Mouse (Mus musculus): ENCODE results near the gene Slc38a2. TPM values are rescaled to one million over a fixed set of nuclear protein-coding genes. Genes with fewer than 3 reads are reported as not detected.

Slc38a2 gene
- polyA plus RNA-seq, 1 experiment from 2014 or later, result 125 TPM

DNA sequence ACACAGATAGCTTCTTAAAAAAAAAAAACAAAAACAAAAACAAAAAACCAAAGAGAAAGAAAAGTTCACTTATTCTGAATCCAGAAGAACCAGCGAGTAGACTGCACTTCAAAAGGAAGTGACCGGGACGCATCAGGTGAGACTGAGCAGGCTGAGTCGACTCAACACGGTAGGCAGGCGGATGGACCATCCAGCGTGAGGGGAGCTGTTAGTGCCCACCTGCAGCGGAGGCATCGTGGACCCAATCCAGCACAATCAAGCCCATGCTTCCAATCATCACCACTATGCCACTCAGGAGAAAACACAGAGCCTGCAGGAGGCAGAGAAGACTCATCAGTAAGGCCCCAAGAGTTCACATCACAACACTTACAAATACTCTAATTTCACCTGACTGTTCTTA lies 9.6 kb downstream of the Slc38a2 start:
- Histone ChIP-seq H3K9ac (no peak overlapping the region), H3K36me3 (replicated peaks) (peaks cover 63% of the 10 kb centered on the region), H3K27ac (no peak overlapping the region), H3K4me3 (no peak overlapping the region), H3K27me3 (replicated peaks) (no peaks in the 10 kb centered on the region), H3K9me3 (no peaks in the 10 kb centered on the region), H3K4me1 (peaks cover 10% of the 10 kb centered on the region), H3K4me2 (no peak overlapping the region)
- no peak for ATAC-seq (replicated peaks)
- 91% methylated on average over 9 of the region's 9 CpGs for WGBS

DNA sequence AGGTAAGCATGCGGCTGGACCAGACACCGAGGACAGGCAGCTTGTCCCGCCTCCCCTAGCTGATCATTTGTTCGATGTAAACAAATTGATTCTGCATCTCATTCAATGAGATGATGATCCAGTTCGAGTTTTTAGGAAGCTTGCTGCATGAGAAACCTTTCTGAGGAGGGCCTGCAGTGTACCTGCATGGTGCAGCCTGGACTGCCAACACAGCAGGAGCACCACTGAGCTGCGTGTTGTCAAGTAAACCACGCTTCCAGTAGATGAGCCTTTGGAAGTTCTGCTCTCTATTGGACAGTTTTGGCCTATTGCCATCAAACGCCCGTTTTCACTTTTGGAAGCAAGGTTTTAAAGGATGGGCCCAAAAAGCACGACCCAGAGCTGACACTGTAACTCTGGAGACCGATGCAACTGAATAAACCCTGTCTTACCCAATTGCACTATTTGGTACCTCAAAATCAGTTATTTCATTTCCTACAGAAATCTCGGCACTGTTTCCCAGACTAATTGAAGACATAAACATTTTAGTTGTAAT lies 10.7 kb downstream of the Slc38a2 start:
- H3K4me1 ChIP-seq, result 0 out of 2 replicates have a peak, but pooled peaks cover 4% of the 10 kb centered on the region
- peaks cover 52% of the 10 kb centered on the region for H3K36me3 ChIP-seq (replicated peaks)
- ATAC-seq (replicated peaks), result no peak
- no peak overlapping the region for H3K27ac ChIP-seq
- no peak overlapping the region for H3K4me3 ChIP-seq
- H3K9ac ChIP-seq, result no peak overlapping the region
- no peaks in the 10 kb centered on the region for H3K9me3 ChIP-seq
- 88% methylated on average over 12 of the region's 12 CpGs for WGBS
- no peaks in the 10 kb centered on the region for H3K27me3 ChIP-seq (replicated peaks)
- H3K4me2 ChIP-seq, result no peak overlapping the region

DNA sequence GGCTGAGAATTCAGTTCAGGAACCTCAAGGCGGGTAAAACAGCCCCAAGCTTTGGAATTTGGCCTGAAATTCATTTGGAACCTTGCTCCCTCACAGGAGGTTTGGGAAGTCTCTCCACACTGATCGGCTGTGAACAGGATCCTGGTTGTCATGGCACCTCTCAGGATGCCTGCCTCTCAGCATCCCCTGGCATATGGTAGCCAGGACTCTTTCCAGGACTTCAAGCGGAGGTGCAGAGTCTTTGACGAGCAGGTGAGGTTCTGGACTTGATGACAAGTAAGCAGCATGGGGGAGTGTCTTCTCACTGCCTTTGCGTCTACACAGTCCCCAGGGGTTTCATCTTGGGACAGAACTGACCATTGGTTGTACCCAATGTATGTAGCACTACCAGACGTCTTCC lies 11.5 kb downstream of the Slc38a2 start:
- Histone ChIP-seq H3K36me3 (replicated peaks) (peaks cover 46% of the 10 kb centered on the region), H3K9me3 (no peaks in the 10 kb centered on the region), H3K27me3 (replicated peaks) (no peaks in the 10 kb centered on the region), H3K4me1 (0 out of 2 replicates have a peak, but pooled peaks cover 4% of the 10 kb centered on the region), H3K4me2 (no peak overlapping the region), H3K27ac (no peak overlapping the region), H3K9ac (no peak overlapping the region), H3K4me3 (no peak overlapping the region)
- no peak for ATAC-seq (replicated peaks)
- WGBS, result 84% methylated on average over 6 of the region's 6 CpGs

- no peak for ATAC-seq (replicated peaks)
- no peaks in the 10 kb centered on the region for H3K9me3 ChIP-seq
- H3K4me3 ChIP-seq, result no peak overlapping the region
- H3K36me3 ChIP-seq (replicated peaks), result peaks cover 39% of the 10 kb centered on the region
- 0 out of 2 replicates have a peak, but pooled peaks cover 4% of the 10 kb centered on the region for H3K4me1 ChIP-seq
- no peaks in the 10 kb centered on the region for H3K27me3 ChIP-seq (replicated peaks)
- no peak overlapping the region for H3K4me2 ChIP-seq
- no peak overlapping the region for H3K27ac ChIP-seq
- 69% methylated on average over 1 of the region's 1 CpGs for WGBS
- no peak overlapping the region for H3K9ac ChIP-seq
Measured at GRCm38 (mm10) chr15:96687366-96687765, 12.2 kb downstream of the Slc38a2 start.

DNA sequence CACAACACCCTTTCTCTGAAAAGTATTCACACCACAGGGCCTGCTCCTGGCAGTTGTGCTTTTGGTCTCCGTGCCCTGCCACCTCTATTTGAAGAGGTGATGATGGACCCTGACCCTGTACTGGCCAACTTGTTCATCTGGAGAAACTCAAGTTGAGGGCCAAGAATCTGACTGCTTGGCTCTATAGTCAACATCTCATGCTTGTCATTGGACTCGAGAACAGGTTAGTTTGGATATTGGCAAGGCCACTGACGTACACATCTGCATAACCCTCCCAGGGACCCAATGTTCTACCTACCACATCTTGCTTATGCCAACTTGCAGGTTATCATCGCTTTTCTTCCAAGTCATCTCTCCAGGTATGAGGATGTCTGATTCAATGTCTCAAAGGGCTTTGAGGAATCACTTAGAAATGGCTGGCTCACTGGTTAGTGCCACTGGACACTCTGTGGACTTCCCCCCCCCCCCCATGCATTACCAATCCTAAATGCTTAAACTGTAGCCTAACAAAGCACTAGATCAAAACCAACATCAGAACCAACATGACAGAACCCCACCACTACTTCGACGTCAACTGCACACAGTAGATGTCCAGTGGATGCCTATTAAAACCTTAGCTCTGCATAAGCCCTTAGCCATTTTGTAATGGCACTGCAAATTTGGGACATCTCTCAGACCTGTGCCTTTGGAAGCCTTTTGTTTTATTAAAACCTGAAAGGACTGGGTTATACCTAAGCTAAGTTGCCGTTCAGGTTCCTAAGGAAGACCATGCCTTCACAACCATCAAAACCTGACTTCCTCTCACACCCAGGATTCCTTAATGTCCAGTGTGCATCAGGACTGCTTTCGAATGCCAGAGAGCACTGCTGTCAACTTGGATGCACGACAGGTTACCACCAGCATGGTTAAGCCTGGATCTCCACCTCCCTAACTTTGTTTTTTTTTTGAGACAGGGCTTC lies 13.1 kb downstream of the Slc38a2 start:
- H3K4me2 ChIP-seq, result no peak overlapping the region

GRCm38 (mm10) chr15:96685273-96685672 lies 14.3 kb downstream of the Slc38a2 start:
- H3K9ac ChIP-seq, result no peak overlapping the region
- 0 out of 2 replicates have a peak, but pooled peaks cover 4% of the 10 kb centered on the region for H3K4me1 ChIP-seq
- H3K36me3 ChIP-seq (replicated peaks), result peaks cover 20% of the 10 kb centered on the region
- no peak overlapping the region for H3K4me3 ChIP-seq
- no peaks in the 10 kb centered on the region for H3K9me3 ChIP-seq
- ATAC-seq (replicated peaks), result no peak
- H3K4me2 ChIP-seq, result no peak overlapping the region
- H3K27me3 ChIP-seq (replicated peaks), result no peaks in the 10 kb centered on the region
- no peak overlapping the region for H3K27ac ChIP-seq
- WGBS, result 73% methylated on average over 6 of the region's 6 CpGs

More for the DNA sequence above, 13.1 kb downstream of the Slc38a2 start:
- no peaks in the 10 kb centered on the region for H3K9me3 ChIP-seq
- H3K4me1 ChIP-seq, result 0 out of 2 replicates have a peak, but pooled peaks cover 4% of the 10 kb centered on the region
- H3K36me3 ChIP-seq (replicated peaks), result peaks cover 31% of the 10 kb centered on the region
- no peak overlapping the region for H3K9ac ChIP-seq
- 83% methylated on average over 9 of the region's 9 CpGs for WGBS
- no peak overlapping the region for H3K27ac ChIP-seq
- ATAC-seq (replicated peaks), result no peak
- no peaks in the 10 kb centered on the region for H3K27me3 ChIP-seq (replicated peaks)
- H3K4me3 ChIP-seq, result no peak overlapping the region

DNA sequence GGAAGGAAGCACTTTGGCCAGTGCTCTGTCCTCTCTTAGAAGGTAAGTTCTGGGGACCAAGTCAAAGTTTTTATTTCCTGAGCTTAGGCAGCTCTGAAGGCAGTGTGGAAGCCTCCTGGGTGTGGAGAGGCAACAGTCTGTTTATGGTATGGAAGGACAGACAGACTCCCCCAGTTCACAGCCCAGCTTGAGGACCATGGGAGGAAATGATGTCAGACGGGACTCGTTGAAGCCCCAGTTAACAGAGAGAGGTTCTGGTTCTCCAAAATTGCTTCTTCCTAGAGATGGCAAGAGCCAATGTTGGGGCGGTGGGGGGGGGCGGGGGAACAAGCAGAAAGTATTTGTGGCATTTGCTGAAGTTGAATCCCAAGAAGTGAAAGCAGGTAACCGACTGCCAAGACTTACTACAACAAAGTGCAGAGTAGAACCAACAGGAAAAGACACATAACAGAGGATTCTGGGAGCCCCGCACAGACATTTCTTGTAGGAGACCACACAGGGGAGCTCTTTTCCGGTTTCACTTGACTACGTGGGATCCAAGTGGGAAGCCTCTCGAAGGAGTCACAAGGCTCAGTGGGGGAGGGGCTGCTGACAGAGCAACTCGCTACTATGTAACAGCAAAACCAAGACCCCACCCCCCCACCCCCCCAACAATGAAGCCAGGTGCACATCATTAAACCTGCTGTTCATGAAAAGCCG lies 15.2 kb downstream of the Slc38a2 start:
- Histone ChIP-seq H3K27ac (no peak overlapping the region), H3K4me2 (no peak overlapping the region), H3K36me3 (replicated peaks) (peaks cover 14% of the 10 kb centered on the region; the same call in 1 of the 2 replicates), H3K4me3 (no peak overlapping the region), H3K9ac (no peak overlapping the region), H3K9me3 (no peaks in the 10 kb centered on the region), H3K4me1 (0 out of 2 replicates have a peak, but pooled peaks cover 4% of the 10 kb centered on the region), H3K27me3 (replicated peaks) (no peaks in the 10 kb centered on the region)
- WGBS, result 48% methylated on average over 11 of the region's 11 CpGs
- ATAC-seq (replicated peaks), result no peak

DNA sequence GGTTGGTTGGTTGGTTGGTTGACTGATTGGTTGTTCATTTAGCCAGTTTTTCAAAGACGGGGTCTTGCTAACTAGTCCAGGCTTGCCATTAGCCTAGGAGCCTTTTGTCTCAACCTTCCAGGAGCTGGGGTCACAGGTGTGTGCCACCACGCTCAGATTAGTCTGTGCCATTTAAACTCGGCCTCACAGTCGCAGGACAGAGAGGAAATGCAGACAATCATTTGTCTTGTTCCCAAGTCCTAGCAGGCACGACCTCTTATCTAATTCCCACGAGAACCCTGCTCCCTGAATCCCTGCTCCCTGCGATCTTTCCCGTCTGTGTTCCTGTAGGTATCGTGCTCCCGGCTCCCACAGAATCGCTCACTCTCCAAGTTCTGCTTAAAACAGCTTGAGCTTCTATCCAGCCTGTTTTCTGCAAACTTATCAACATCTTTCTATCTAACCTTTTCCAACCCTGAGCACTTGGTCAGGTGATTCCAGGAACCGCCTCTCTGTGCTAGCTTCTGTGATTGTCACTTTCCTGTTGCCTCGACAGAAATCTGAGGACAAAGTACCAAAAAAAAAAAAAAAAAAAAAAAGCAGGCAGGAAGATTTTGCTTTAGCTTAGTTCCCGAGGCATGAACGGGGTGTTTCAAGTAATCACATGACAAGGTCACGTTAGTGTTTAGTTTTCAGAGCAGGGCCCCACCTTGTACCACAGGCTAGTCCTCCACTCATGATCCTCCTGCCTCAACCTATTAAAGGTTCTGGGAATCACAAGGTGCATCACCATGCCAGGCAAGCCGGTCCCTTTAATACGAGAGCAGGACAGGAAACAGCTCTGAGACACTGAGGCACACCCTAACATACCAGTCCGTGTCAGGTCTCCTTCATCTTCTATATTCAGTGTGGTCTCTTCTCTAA lies 20.4 kb downstream of the Slc38a2 start:
- H3K4me3 ChIP-seq, result no peak overlapping the region
- no peak overlapping the region for H3K4me2 ChIP-seq
- no peaks in the 10 kb centered on the region for H3K4me1 ChIP-seq
- WGBS, result 78% methylated on average over 19 of the region's 19 CpGs
- H3K9me3 ChIP-seq, result no peaks in the 10 kb centered on the region
- no peaks in the 10 kb centered on the region for H3K27me3 ChIP-seq (replicated peaks)
- no peak overlapping the region for H3K9ac ChIP-seq
- no peaks in the 10 kb centered on the region for H3K36me3 ChIP-seq (replicated peaks)
- ATAC-seq (replicated peaks), result no peak
- H3K27ac ChIP-seq, result no peak overlapping the region

DNA sequence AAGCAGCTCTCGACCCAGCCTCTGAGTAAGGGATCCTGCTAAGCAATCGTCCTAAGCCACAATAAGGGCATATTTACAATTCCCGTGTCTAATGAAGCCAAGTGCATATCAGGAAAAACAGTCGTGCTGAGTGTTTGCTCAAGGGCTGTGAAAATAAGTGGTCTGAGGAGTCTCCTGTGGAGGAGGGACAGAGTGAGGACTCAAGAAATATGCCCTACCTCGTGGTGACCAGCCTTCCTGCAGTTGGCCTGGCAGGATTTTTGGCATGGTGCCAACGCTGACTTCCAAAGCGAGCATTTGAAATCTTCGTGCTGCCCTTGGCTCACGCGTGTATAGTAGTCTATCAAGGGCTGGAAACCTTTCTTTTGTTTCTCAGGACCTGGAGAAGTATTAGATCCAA lies 23.0 kb downstream of the Slc38a2 start:
- WGBS, result 50% methylated on average over 10 of the region's 10 CpGs
- ATAC-seq (replicated peaks), result no peak
- Histone ChIP-seq H3K4me1 (no peaks in the 10 kb centered on the region), H3K9ac (no peak overlapping the region), H3K9me3 (no peaks in the 10 kb centered on the region), H3K4me2 (no peak overlapping the region), H3K4me3 (no peak overlapping the region), H3K36me3 (replicated peaks) (no peaks in the 10 kb centered on the region), H3K27me3 (replicated peaks) (no peaks in the 10 kb centered on the region), H3K27ac (no peak overlapping the region)

DNA sequence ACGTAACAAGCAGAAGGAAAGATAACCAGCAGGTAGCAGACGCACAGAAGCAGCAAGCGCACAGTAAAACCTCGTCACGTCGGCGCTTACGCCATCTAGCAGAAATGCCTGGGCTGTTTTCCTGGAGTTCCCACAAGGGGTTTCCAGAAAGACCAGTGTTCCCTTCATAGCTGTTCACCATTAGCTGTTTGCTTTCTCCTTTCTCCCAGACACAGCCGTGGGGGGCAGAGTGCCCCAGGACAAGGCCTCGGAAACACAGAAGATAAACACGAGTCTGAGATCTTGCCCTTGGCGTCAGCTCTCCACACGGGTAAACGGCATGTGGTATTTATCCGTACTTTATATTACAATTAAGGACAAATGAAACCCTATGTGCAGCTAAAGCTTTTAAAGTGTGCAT lies 23.8 kb downstream of the Slc38a2 start:
- Histone ChIP-seq H3K4me2 (no peak overlapping the region), H3K9ac (no peak overlapping the region), H3K9me3 (no peaks in the 10 kb centered on the region), H3K27me3 (replicated peaks) (no peaks in the 10 kb centered on the region), H3K27ac (no peak overlapping the region), H3K4me1 (no peaks in the 10 kb centered on the region), H3K4me3 (no peak overlapping the region), H3K36me3 (replicated peaks) (no peaks in the 10 kb centered on the region)
- 84% methylated on average over 15 of the region's 15 CpGs for WGBS
- no peak for ATAC-seq (replicated peaks)

- Histone ChIP-seq H3K4me1 (no peaks in the 10 kb centered on the region), H3K36me3 (replicated peaks) (no peaks in the 10 kb centered on the region), H3K4me2 (no peak overlapping the region), H3K27ac (no peak overlapping the region), H3K4me3 (no peak overlapping the region), H3K27me3 (replicated peaks) (no peaks in the 10 kb centered on the region), H3K9ac (no peak overlapping the region), H3K9me3 (no peaks in the 10 kb centered on the region)
- ATAC-seq (replicated peaks), result no peak
- WGBS, result 84% methylated on average over 11 of the region's 11 CpGs
Measured at GRCm38 (mm10) chr15:96675055-96675454, 24.5 kb downstream of the Slc38a2 start.

All from midbrain, embryonic 15.5 days (tissue).